Mouse (Mus musculus): Measurements from ENCODE around the gene Ulk3.

- no peak for TF ChIP-seq POLR2A (IDR thresholded peaks at IDR 0.05; ENCODE audit: borderline replicate concordance, extremely low read depth, low read depth, low read length)
- TF ChIP-seq CTCF (IDR thresholded peaks at IDR 0.05; ENCODE audit: insufficient read depth, low read length): no peak
These were observed 36.6 kb downstream of the Ulk3 start for GRCm38 (mm10) chr9:57625674-57626500.
